Mouse (Mus musculus): ENCODE results near the gene Kcne3.

DNA sequence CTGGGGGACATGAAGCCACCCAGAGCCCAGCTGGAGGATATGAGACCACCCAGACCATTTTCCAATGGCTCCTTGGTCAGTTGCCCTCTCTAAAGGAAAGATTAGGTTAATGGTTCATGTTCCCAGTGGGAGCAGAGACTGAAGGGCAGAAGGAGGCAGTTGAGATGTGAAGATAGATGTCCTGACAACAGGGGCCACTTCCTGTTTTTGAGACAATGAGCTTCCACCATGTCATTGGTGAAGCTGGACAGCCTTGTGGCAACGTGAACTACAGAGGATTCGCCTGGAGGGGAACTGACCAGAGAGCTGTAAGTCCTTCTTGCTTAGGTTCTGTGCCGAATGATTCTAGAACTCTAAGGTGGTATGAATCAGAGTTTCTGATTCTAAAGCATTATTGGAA lies at the start of gene Kcne3:
- TF ChIP-seq CTCF (IDR thresholded peaks at IDR 0.05; ENCODE audit: low read depth, low read length), result no peak
- no peak for TF ChIP-seq GATA2 (IDR thresholded peaks at IDR 0.05; ENCODE audit: borderline replicate concordance, low read depth, low read length)
- no peak for TF ChIP-seq GATA1 (IDR thresholded peaks at IDR 0.05; ENCODE audit: borderline replicate concordance, low read length)
- TF ChIP-seq TAL1 (conservative IDR thresholded peaks at IDR 0.05; ENCODE audit: low read depth, low read length), result no peak
